Comparison of ENCODE assay signal across 8 mouse cellular contexts in the genomic region with DNA sequence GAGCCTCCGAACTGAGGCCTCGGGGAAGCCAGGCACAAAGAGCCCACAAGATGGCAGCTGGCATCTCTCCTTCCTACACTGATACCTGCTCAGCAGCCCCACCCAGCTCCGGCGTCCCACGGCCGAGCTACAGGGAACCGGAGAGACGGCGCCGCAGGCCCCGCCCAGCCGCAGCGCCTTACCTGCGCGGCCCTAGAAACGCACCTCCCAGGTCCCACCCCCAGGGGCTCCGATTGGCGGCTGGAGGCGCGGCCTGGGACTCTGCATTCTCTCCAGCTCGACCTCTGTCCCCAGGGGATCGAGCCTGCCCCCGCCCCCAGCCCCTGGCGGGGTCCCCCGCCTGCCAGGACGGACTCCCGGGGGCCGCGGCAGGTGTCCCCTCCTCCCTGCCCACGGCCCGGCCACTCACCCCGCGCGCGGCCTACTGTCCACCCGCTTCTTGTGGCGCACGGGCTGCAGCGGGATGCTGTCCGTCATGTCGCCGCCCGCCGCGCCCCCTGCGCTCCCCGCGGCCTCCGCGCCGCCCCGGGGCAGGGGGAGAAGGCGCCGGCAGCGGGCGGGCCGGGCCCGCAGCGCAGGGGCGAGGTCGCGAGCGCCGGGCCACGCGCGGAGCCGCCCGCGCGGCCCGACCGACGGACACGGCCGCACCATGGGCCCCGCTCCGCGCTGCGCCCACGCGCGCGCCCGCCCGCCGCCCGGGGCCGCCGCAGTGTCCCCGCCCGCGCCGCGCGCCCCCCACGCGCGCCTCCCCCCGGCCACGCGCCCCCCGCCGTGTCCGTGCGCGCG. TPM values are rescaled to one million over a fixed set of nuclear protein-coding genes. Genes with fewer than 3 reads are reported as not detected.
DNase-seq lines count a peak whose midpoint lies in the region; ATAC-seq and TF ChIP-seq lines count a peak whose summit lies in the region.

No protein-coding gene starts in this region.

- no peak for TF ChIP-seq CTCF in liver, embryonic 14.5 days (IDR thresholded peaks at IDR 0.05; ENCODE audit: low read depth)

- peak; percentile 70 for ATAC-seq in CD4-positive, CD25-positive, alpha-beta regulatory T cell, adult 4 months
- ATAC-seq in forebrain, embryonic 12.5 days (ENCODE audit: low FRiP score): peak; percentile 83
- ATAC-seq in liver, embryonic 14.5 days (ENCODE audit: insufficient read depth): peak; percentile 72
- peak; percentile 88 for ATAC-seq in neural tube, embryonic 14.5 days (ENCODE audit: low read depth)

- DNase-seq in brain, embryonic 18.5 days (ENCODE audit: low read depth, low spot score): peak; percentile 66
- peak; percentile 65 to 67 for DNase-seq in heart, postnatal 14 days
- DNase-seq in kidney, postnatal 4 days: peak; percentile 84 to 92
- peak in 1 of 3 experiments; percentile 24 for DNase-seq in liver, embryonic 14.5 days (ENCODE audit: low read depth in 3 of 3, low spot score in 3 of 3)
- DNase-seq in thymus, postnatal 0 days (ENCODE audit: low spot score): peak; percentile 72

- no peaks in the 10 kb centered on the region for H3K27me3 ChIP-seq in forebrain, embryonic 12.5 days
- peaks cover 15% of the 10 kb centered on the region for H3K27me3 ChIP-seq in liver, embryonic 14.5 days (ENCODE audit: control insufficient read depth, insufficient read depth, low read length)
- H3K27me3 ChIP-seq in neural tube, embryonic 14.5 days (ENCODE audit: control insufficient read depth, insufficient read depth, low read length): no peaks in the 10 kb centered on the region

- peak overlapping the region; percentile 86 for H3K4me3 ChIP-seq in forebrain, embryonic 12.5 days (replicated peaks)
- peak overlapping the region; percentile 58 to 59 for H3K4me3 ChIP-seq in liver, embryonic 14.5 days (ENCODE audit: insufficient read depth in 1 of 2, low read depth in 2 of 2, low read length in 2 of 2)
- peak overlapping the region; percentile 93 for H3K4me3 ChIP-seq in neural tube, embryonic 14.5 days (ENCODE audit: low read depth, low read length)

- H3K4me1 ChIP-seq in forebrain, embryonic 12.5 days: 0 out of 2 replicates have a peak, but pooled peaks cover 5% of the 10 kb centered on the region
- H3K4me1 ChIP-seq in liver, embryonic 14.5 days (replicated peaks; ENCODE audit: control insufficient read depth in 2 of 2, insufficient read depth in 2 of 2, low read length in 1 of 2): no peaks in the 10 kb centered on the region
- H3K4me1 ChIP-seq in neural tube, embryonic 14.5 days (ENCODE audit: control insufficient read depth, insufficient read depth, low read length): peaks cover 6% of the 10 kb centered on the region; the same call in 1 of the 2 replicates

- peak overlapping the region; percentile 85 for H3K9ac ChIP-seq in forebrain, embryonic 12.5 days
- H3K9ac ChIP-seq in liver, embryonic 14.5 days (replicated peaks): 0 out of 2 replicates have a peak overlapping the region, but pooled peaks have one; percentile 18
- peak overlapping the region; percentile 99 for H3K9ac ChIP-seq in neural tube, embryonic 14.5 days (replicated peaks; ENCODE audit: low read depth, low read length)

- peak overlapping the region; percentile 87 for H3K27ac ChIP-seq in forebrain, embryonic 12.5 days
- H3K27ac ChIP-seq in liver, embryonic 14.5 days: no peak overlapping the region
- H3K27ac ChIP-seq in neural tube, embryonic 14.5 days (ENCODE audit: low read depth, low read length): peak overlapping the region; percentile 95

- no peaks in the 10 kb centered on the region for H3K36me3 ChIP-seq in forebrain, embryonic 12.5 days (replicated peaks)
- no peaks in the 10 kb centered on the region for H3K36me3 ChIP-seq in liver, embryonic 14.5 days (replicated peaks; ENCODE audit: control insufficient read depth, insufficient read depth, low read depth)
- no peaks in the 10 kb centered on the region for H3K36me3 ChIP-seq in neural tube, embryonic 14.5 days (ENCODE audit: control insufficient read depth, insufficient read depth, low read length)

- TF ChIP-seq EP300 in liver, embryonic 14.5 days (IDR thresholded peaks at IDR 0.05; ENCODE audit: low read depth): no peak

- intact Hi-C loops in heart, postnatal 14 days (cut with DNase I): loop anchor here (5.0 kb wide), 1 partner anchor 274 kb away; no protein-coding TSS in a partner anchor

- no peaks in the 10 kb centered on the region for H3K9me3 ChIP-seq in forebrain, embryonic 12.5 days
- no peaks in the 10 kb centered on the region for H3K9me3 ChIP-seq in liver, embryonic 14.5 days (ENCODE audit: control insufficient read depth, low read length)
- no peaks in the 10 kb centered on the region for H3K9me3 ChIP-seq in neural tube, embryonic 14.5 days (ENCODE audit: control insufficient read depth, low read length)

- peak overlapping the region; percentile 73 for H3K4me2 ChIP-seq in forebrain, embryonic 12.5 days
- H3K4me2 ChIP-seq in liver, embryonic 14.5 days (ENCODE audit: low read depth): peak overlapping the region; percentile 48
- peak overlapping the region; percentile 45 for H3K4me2 ChIP-seq in neural tube, embryonic 14.5 days (ENCODE audit: low read depth, low read length)

- WGBS in forebrain, embryonic 12.5 days: under 1% methylated on average over 52 of the region's 108 CpGs
- under 1% methylated on average over 65 of the region's 108 CpGs for WGBS in liver, embryonic 14.5 days (ENCODE audit: insufficient replicate concordance)
- WGBS in neural tube, embryonic 14.5 days: under 1% methylated on average over 55 of the region's 108 CpGs

RNA-seq across cellular contexts. Expression of a gene that starts 0.7 kb away (rescaled TPM):
- polyA plus RNA-seq in CD4-positive, CD25-positive, alpha-beta regulatory T cell, adult 4 months (2017; shearing (Covaris generic)): 10 to 100 TPM in 1 of 2 experiments, 1 to 10 TPM in 1; 7.9 to 16.2 TPM
- polyA plus RNA-seq in forebrain, embryonic 12.5 days (2016; fragmentation: Nextera tagmentation; extraction: Ambion mirVana): 27.6 and 28.3 TPM in 2 replicates
- total RNA-seq in heart, postnatal 14 days (2021): 10 to 100 TPM; 45.9 to 46.2 TPM
- polyA plus RNA-seq in liver, embryonic 14.5 days (2012; rRNA removed): 2.1 and 2.3 TPM in 2 replicates
- polyA plus RNA-seq in liver, embryonic 14.5 days (2014; fragmentation: Nextera tagmentation; extraction: Ambion mirVana): 1.3 and 1.7 TPM in 2 replicates
- polyA plus RNA-seq in neural tube, embryonic 14.5 days (2014; fragmentation: Nextera tagmentation; extraction: Ambion mirVana): 75.2 and 76.8 TPM in 2 replicates
- 6.6 and 7.8 TPM in 2 replicates for polyA plus RNA-seq in thymus, postnatal 0 days (2015; fragmentation: Nextera tagmentation; extraction: Ambion mirVana)

RNA-seq across cellular contexts. Expression of a gene that starts 26.3 kb away (rescaled TPM):
- under 1 TPM in 1 of 2 experiments, not detected in 1; 0.23 TPM for polyA plus RNA-seq in CD4-positive, CD25-positive, alpha-beta regulatory T cell, adult 4 months (2017; shearing (Covaris generic))
- polyA plus RNA-seq in forebrain, embryonic 12.5 days (2016; fragmentation: Nextera tagmentation; extraction: Ambion mirVana): 4.6 and 6.9 TPM in 2 replicates
- 1 to 10 TPM; 1.6 to 2.7 TPM for total RNA-seq in heart, postnatal 14 days (2021)
- polyA plus RNA-seq in liver, embryonic 14.5 days (2012; rRNA removed): 1.9 TPM in 2 replicates
- polyA plus RNA-seq in liver, embryonic 14.5 days (2014; fragmentation: Nextera tagmentation; extraction: Ambion mirVana): 3.9 and 4.9 TPM in 2 replicates
- polyA plus RNA-seq in neural tube, embryonic 14.5 days (2014; fragmentation: Nextera tagmentation; extraction: Ambion mirVana): 0.82 and 1.1 TPM in 2 replicates
- not detected in 2 replicates for polyA plus RNA-seq in thymus, postnatal 0 days (2015; fragmentation: Nextera tagmentation; extraction: Ambion mirVana)

Comparison
In these comparisons a context has a peak if more than half of its experiments do, and no peak if none do; other contexts are left out.
1. H3K9ac ChIP-seq: peak in every context shown above with its lines; median percentile 99 in neural tube, embryonic 14.5 days; 85 in forebrain, embryonic 12.5 days; 18 in liver, embryonic 14.5 days.